In genomic region chrX:133604272-133604671, GRCm38 (mm10) we compare ENCODE assay signal across 8 mouse cellular contexts.
DNase-seq lines count a peak whose midpoint lies in the region; ATAC-seq and TF ChIP-seq lines count a peak whose summit lies in the region.

No protein-coding gene starts in this region.

- no peak for TF ChIP-seq CTCF in kidney, postnatal 0 days (IDR thresholded peaks at IDR 0.05; ENCODE audit: low read depth)

- H3K27me3 ChIP-seq in midbrain, embryonic 11.5 days (ENCODE audit: control insufficient read depth, insufficient read depth, low read length): no peaks in the 10 kb centered on the region
- H3K27me3 ChIP-seq in midbrain, embryonic 16.5 days (ENCODE audit: control insufficient read depth, insufficient read depth, low read depth, low read length): no peaks in the 10 kb centered on the region
- H3K27me3 ChIP-seq in kidney, postnatal 0 days (ENCODE audit: insufficient read depth, low read length): no peaks in the 10 kb centered on the region
- H3K27me3 ChIP-seq in midbrain, embryonic 14.5 days (ENCODE audit: control insufficient read depth, insufficient read depth, low read length): no peaks in the 10 kb centered on the region

- no peaks in the 10 kb centered on the region for H3K4me1 ChIP-seq in midbrain, embryonic 11.5 days (ENCODE audit: control insufficient read depth, insufficient read depth, low read length)
- H3K4me1 ChIP-seq in midbrain, embryonic 16.5 days (ENCODE audit: control insufficient read depth, insufficient read depth, low read length): no peaks in the 10 kb centered on the region
- H3K4me1 ChIP-seq in kidney, postnatal 0 days (replicated peaks; ENCODE audit: insufficient read depth, low read length): no peaks in the 10 kb centered on the region
- no peaks in the 10 kb centered on the region for H3K4me1 ChIP-seq in midbrain, embryonic 14.5 days (ENCODE audit: control insufficient read depth, insufficient read depth, low read length)

- H3K36me3 ChIP-seq in midbrain, embryonic 11.5 days (ENCODE audit: control insufficient read depth, insufficient read depth, low read length): no peaks in the 10 kb centered on the region
- no peaks in the 10 kb centered on the region for H3K36me3 ChIP-seq in midbrain, embryonic 16.5 days (ENCODE audit: control insufficient read depth, insufficient read depth, low read length)
- H3K36me3 ChIP-seq in kidney, postnatal 0 days (ENCODE audit: insufficient read depth, low read length): no peaks in the 10 kb centered on the region
- H3K36me3 ChIP-seq in midbrain, embryonic 14.5 days (ENCODE audit: control insufficient read depth, insufficient read depth, low read length): no peaks in the 10 kb centered on the region

- 60% methylated on average over 4 of the region's 4 CpGs for WGBS in midbrain, embryonic 11.5 days
- 38% methylated on average over 4 of the region's 4 CpGs for WGBS in midbrain, embryonic 16.5 days
- 45% methylated on average over 4 of the region's 4 CpGs for WGBS in kidney, postnatal 0 days
- 50% methylated on average over 4 of the region's 4 CpGs for WGBS in midbrain, embryonic 14.5 days

- peak; percentile 62; the same call in 1 of the 2 replicates for ATAC-seq in midbrain, embryonic 11.5 days (ENCODE audit: low FRiP score)
- no peak for ATAC-seq in midbrain, embryonic 16.5 days
- ATAC-seq in kidney, postnatal 0 days (replicated peaks; ENCODE audit: low FRiP score, low read depth): no peak
- no peak for ATAC-seq in midbrain, embryonic 14.5 days (ENCODE audit: low FRiP score, low TSS enrichment)
- ATAC-seq in megakaryocyte-erythroid progenitor cell, adult 5-6 weeks (replicated peaks; ENCODE audit: low FRiP score, low TSS enrichment, poor library complexity, severe bottlenecking): no peak

- DNase-seq in midbrain, embryonic 11.5 days (ENCODE audit: low spot score, missing footprints): no peak
- DNase-seq in fat pad, adult 2 months (ENCODE audit: extremely low read depth, low read depth, low spot score): peak; percentile 8
- peak; percentile 59 for DNase-seq in kidney, postnatal 0 days (ENCODE audit: low spot score)
- peak; percentile 17 for DNase-seq in midbrain, embryonic 14.5 days
- DNase-seq in spleen, postnatal 4 days (ENCODE audit: low spot score in 2 of 2): no peak
- no peak for DNase-seq in left cerebral cortex, postnatal 14 days (ENCODE audit: low spot score in 2 of 2)

- H3K4me3 ChIP-seq in midbrain, embryonic 11.5 days (ENCODE audit: low read depth, low read length): no peak overlapping the region
- no peak overlapping the region for H3K4me3 ChIP-seq in midbrain, embryonic 16.5 days (ENCODE audit: low read depth, low read length)
- H3K4me3 ChIP-seq in kidney, postnatal 0 days (replicated peaks; ENCODE audit: low read depth, low read length): no peak overlapping the region
- no peak overlapping the region for H3K4me3 ChIP-seq in midbrain, embryonic 14.5 days (replicated peaks; ENCODE audit: low read depth, low read length)

- H3K4me2 ChIP-seq in midbrain, embryonic 11.5 days: no peak overlapping the region
- no peak overlapping the region for H3K4me2 ChIP-seq in midbrain, embryonic 16.5 days (ENCODE audit: low read length)
- H3K4me2 ChIP-seq in kidney, postnatal 0 days (ENCODE audit: low read length): no peak overlapping the region
- H3K4me2 ChIP-seq in midbrain, embryonic 14.5 days (ENCODE audit: low read length): no peak overlapping the region

- no peak overlapping the region for H3K9ac ChIP-seq in midbrain, embryonic 11.5 days (ENCODE audit: low read length)
- no peak overlapping the region for H3K9ac ChIP-seq in midbrain, embryonic 16.5 days (ENCODE audit: low read depth, low read length)
- H3K9ac ChIP-seq in kidney, postnatal 0 days (ENCODE audit: low read depth, low read length): no peak overlapping the region
- no peak overlapping the region for H3K9ac ChIP-seq in midbrain, embryonic 14.5 days (replicated peaks; ENCODE audit: low read length)

- intact Hi-C loops in left cerebral cortex, postnatal 14 days (cut with DNase I): no loop called here

- H3K9me3 ChIP-seq in midbrain, embryonic 11.5 days (ENCODE audit: control insufficient read depth, low read length): no peaks in the 10 kb centered on the region
- H3K9me3 ChIP-seq in midbrain, embryonic 16.5 days (replicated peaks; ENCODE audit: control insufficient read depth, low read length, poor library complexity, severe bottlenecking): no peaks in the 10 kb centered on the region
- no peaks in the 10 kb centered on the region for H3K9me3 ChIP-seq in kidney, postnatal 0 days (replicated peaks; ENCODE audit: low read length)
- no peaks in the 10 kb centered on the region for H3K9me3 ChIP-seq in midbrain, embryonic 14.5 days (ENCODE audit: control insufficient read depth, low read length)

- H3K27ac ChIP-seq in midbrain, embryonic 11.5 days (ENCODE audit: low read depth, low read length): no peak overlapping the region
- H3K27ac ChIP-seq in midbrain, embryonic 16.5 days (ENCODE audit: low read length): no peak overlapping the region
- H3K27ac ChIP-seq in kidney, postnatal 0 days: no peak overlapping the region
- no peak overlapping the region for H3K27ac ChIP-seq in midbrain, embryonic 14.5 days (replicated peaks; ENCODE audit: low read depth, low read length)

Comparison
In these comparisons a context has a peak if more than half of its experiments do, and no peak if none do; other contexts are left out.
1. DNase-seq: peak in fat pad, adult 2 months (single experiment), kidney, postnatal 0 days (single experiment) and midbrain, embryonic 14.5 days (single experiment); none in midbrain, embryonic 11.5 days (single experiment), spleen, postnatal 4 days (0 of 2) and left cerebral cortex, postnatal 14 days (0 of 2).